Mouse (Mus musculus): ENCODE measurements at regions not wholly inside any gene's neighbourhood (a gene's known extent, or its start where the extent isn't known, plus 50 kb on each side); places are given as distances from the start of the nearest gene placed in this dataset.
A peak's percentile ranks its signal among the peaks of the same experiment; 100 is the strongest.

DNA sequence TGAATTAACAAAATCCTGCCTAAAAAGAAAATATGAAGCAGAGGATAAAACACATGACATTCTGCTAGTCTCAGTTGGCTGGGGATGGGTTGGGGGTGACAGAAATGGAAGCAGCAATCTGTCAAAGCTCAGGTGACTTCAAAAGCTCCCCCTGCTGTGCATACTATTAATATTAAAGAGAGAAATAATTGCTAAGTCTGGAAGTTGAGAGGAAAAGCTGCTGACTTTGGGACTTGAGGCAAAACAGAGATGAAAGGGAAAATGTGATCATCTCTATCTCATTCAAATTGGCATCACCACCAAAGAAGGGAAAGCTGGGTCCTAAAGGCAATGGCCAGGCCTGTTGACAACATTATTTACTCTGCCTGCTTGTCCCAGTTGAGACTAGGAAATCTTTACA is 90.8 kb downstream of the Rpe65 start:
- H3K4me2 ChIP-seq (replicated peaks), result no peak overlapping the region
- 0 out of 2 replicates have a peak, but pooled peaks have one; percentile 49 for ATAC-seq (ENCODE audit: low FRiP score, low read depth)
- H3K9ac ChIP-seq (replicated peaks), result no peak overlapping the region
- H3K36me3 ChIP-seq, result no peaks in the 10 kb centered on the region
- no peak overlapping the region for H3K27ac ChIP-seq (replicated peaks)
- H3K4me3 ChIP-seq, result no peak overlapping the region
- no peaks in the 10 kb centered on the region for H3K9me3 ChIP-seq
- no peaks in the 10 kb centered on the region for H3K27me3 ChIP-seq
- no peaks in the 10 kb centered on the region for H3K4me1 ChIP-seq

DNA sequence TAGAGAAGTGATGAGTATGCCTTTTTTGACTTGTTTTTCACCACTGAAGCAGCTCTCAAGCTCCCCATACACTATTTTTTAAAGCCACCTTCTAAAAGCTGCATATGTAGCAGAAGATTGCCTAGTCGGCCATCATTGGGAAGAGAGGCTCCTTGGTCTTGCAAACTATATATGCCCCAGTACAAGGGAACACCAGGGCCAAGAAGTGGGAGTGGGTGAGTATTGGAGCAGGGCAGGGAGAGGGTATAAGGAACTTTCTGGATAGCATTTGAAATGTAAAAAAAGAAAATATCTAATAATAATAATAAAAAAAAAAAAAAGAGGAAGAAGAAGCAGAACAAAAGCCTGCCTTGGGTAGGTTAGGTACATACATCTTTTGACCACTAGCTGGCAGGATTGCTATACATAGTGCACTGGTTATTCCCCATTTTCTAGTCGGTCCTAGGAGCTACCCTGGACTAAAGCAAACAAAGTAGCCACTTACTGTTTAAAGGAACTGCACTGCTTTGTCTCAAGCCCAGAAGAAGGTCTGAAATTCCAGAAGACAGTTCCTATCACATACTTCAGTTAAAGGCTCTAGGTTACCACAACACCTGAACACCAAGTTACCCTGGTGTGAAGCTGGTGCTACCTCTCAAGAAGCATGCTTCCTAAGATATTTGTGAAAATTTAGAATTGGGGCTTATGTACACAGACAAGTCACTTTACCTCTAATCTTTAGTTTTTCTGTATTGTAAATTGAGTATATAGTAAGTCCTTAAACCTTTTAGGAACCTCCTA is 114.9 kb upstream of the Wls start:
- Histone ChIP-seq H3K4me1 (no peaks in the 10 kb centered on the region), H3K36me3 (no peaks in the 10 kb centered on the region), H3K27me3 (no peaks in the 10 kb centered on the region), H3K4me2 (replicated peaks) (no peak overlapping the region), H3K27ac (replicated peaks) (no peak overlapping the region), H3K9ac (replicated peaks) (no peak overlapping the region), H3K4me3 (no peak overlapping the region), H3K9me3 (no peaks in the 10 kb centered on the region)
- peak; percentile 92 for ATAC-seq (ENCODE audit: low FRiP score, low read depth)
- 41% methylated on average over 2 of the region's 2 CpGs for WGBS

DNA sequence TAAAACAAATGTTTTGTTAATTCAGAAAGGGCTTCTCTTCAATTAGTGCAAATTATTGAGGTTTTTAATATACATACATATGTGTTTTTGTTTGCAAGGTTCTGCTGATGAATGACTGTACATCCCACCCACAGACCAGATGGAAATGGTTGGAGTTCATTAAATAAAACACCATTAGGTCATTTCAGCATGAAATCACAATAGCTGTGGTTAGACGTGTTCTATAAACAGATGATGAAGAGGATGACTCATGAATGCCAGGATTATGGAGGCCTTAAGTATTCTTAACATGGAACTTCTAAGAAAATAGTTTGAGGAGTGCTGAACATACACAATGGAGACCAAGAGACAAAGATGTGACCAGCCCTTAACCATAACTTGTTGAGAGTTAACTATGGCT is 107.3 kb upstream of the Wls start:
- no peaks in the 10 kb centered on the region for H3K9me3 ChIP-seq

DNA sequence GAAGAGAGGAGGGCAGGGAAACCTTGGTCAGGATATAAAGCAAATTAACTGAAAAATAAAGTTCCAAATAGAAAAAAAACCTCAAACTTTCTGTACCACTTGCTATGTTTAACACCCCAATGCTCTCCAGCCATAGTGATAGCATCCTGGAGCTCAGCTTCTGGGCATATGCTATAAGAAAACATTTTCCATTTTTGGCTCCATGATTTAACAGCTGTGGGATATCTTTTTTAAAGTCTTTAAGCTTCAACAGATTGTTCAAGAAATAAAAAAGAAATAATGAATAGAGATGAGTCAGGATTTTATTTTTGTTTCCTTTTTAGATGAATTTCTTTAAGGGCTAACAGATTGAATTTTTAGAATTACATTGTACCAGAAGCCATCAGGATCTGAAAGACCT is 106.3 kb upstream of the Wls start:
- no peak overlapping the region for H3K4me3 ChIP-seq
- H3K9me3 ChIP-seq, result no peaks in the 10 kb centered on the region
- no peak for ATAC-seq (ENCODE audit: low FRiP score, low read depth)
- H3K4me1 ChIP-seq, result no peaks in the 10 kb centered on the region
- H3K27ac ChIP-seq (replicated peaks), result no peak overlapping the region
- no peak overlapping the region for H3K9ac ChIP-seq (replicated peaks)
- no peak overlapping the region for H3K4me2 ChIP-seq (replicated peaks)
- no peaks in the 10 kb centered on the region for H3K36me3 ChIP-seq
- H3K27me3 ChIP-seq, result no peaks in the 10 kb centered on the region

More for the DNA sequence above, 107.3 kb upstream of the Wls start:
- Histone ChIP-seq H3K4me2 (replicated peaks) (no peak overlapping the region), H3K27ac (replicated peaks) (no peak overlapping the region), H3K4me3 (no peak overlapping the region), H3K4me1 (no peaks in the 10 kb centered on the region), H3K9ac (replicated peaks) (no peak overlapping the region), H3K27me3 (no peaks in the 10 kb centered on the region), H3K36me3 (no peaks in the 10 kb centered on the region)
- 64% methylated on average over 1 of the region's 1 CpGs for WGBS
- no peak for ATAC-seq (ENCODE audit: low FRiP score, low read depth)

DNA sequence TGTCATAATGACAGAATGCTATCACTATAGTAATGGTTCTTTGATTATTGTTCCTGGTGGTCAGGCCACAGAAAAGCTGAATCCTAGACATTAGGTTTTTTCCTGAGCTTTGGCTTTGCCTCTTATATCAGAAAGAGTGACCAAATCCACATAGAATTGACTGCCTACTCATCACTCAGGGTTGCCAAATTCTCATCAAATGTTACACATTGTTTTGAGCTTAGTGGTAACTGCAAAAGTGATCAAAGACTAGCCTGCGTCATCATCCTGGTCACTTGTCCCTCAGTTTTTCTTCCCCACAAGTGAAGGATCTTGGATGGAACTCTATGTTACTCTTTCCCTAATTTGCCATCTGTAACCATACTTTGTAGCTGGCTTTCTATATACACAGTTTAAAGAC is 104.9 kb upstream of the Wls start:
- Histone ChIP-seq H3K27ac (replicated peaks) (no peak overlapping the region), H3K9me3 (no peaks in the 10 kb centered on the region), H3K9ac (replicated peaks) (no peak overlapping the region), H3K4me1 (no peaks in the 10 kb centered on the region), H3K4me2 (replicated peaks) (no peak overlapping the region), H3K4me3 (no peak overlapping the region), H3K36me3 (no peaks in the 10 kb centered on the region), H3K27me3 (no peaks in the 10 kb centered on the region)
- no peak for ATAC-seq (ENCODE audit: low FRiP score, low read depth)
- WGBS, result 92% methylated on average over 1 of the region's 1 CpGs

DNA sequence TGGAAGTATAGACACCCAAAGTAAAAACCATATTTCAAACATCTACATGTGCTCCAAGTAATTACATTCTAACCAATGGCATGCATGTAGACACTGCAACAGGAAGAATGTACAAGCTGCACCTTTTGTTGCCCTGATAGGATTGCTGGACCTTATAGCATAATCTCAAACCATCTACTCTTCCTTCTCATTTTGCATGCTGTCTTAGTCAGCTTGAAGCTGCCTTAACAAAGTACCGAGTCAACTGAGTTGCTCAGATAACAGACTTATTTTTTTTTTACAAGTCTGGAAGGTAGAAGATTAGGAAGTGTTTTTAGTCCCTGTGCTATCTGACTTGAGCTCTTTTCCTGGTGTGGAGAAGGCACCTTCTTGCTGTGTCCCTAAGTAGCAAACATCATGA is 103.4 kb upstream of the Wls start:
- Histone ChIP-seq H3K27ac (replicated peaks) (no peak overlapping the region), H3K27me3 (no peaks in the 10 kb centered on the region), H3K9ac (replicated peaks) (no peak overlapping the region), H3K4me1 (no peaks in the 10 kb centered on the region), H3K4me2 (replicated peaks) (no peak overlapping the region), H3K36me3 (no peaks in the 10 kb centered on the region), H3K4me3 (no peak overlapping the region), H3K9me3 (no peaks in the 10 kb centered on the region)
- 68% methylated on average over 1 of the region's 1 CpGs for whole genome bisulfite sequencing
- ATAC-seq (ENCODE audit: low FRiP score, low read depth), result no peak

DNA sequence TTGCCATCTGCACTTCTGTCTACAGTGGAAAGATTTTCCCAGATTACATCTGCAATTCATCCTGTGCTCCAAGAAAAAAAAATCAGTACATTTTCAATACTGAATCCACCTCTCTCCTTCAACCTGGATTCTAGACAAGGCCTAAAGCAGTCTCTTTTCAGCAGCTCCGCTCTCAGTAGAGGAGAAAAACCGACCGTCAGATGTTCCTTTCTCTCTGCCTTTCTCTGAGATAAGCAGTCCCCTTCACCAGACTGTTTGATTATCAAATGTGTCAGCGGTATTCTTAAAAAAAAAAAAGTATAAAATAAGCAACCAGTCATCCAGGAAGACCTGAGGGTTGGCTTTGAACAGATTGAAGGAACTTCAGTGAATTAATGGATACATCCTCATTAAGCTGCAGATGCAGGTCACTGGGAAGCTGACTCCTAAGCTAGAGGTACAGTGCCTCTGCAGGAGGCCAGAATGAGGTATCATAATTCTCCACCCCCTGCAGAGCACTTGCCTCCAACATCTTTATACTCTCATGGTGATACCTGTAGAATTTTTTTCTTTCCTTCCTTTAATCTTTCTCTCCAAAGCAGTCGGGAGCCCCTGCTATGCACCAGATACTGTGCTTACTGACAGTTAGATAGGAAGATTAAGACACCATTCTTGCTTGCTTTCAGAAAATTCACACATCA is 98.7 kb upstream of the Wls start:
- Histone ChIP-seq H3K27ac (replicated peaks) (no peak overlapping the region), H3K9ac (replicated peaks) (no peak overlapping the region), H3K9me3 (no peaks in the 10 kb centered on the region), H3K27me3 (no peaks in the 10 kb centered on the region), H3K36me3 (no peaks in the 10 kb centered on the region), H3K4me3 (no peak overlapping the region), H3K4me2 (replicated peaks) (no peak overlapping the region), H3K4me1 (no peaks in the 10 kb centered on the region)
- 56% methylated on average over 5 of the region's 5 CpGs for WGBS
- ATAC-seq (ENCODE audit: low FRiP score, low read depth), result no peak

DNA sequence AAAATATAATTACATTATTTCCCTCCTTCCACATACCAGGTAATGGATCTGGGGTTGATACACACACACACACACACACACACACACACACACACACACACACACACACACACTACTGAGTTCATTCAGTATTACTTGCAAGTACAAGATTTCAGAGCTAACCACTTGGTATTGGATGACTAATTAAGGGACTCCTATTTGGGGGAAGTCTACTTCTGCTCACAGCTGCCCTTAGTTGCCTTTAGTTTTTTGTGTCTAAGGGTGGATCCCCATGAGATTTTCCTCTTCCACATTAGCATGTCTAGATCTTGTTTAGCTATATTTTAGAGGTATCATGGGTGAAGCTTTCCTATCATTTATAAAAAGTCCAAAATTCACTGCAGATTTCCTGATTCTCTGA is 97.7 kb upstream of the Wls start:
- Histone ChIP-seq H3K9me3 (no peaks in the 10 kb centered on the region), H3K27me3 (no peaks in the 10 kb centered on the region), H3K27ac (replicated peaks) (no peak overlapping the region), H3K36me3 (no peaks in the 10 kb centered on the region), H3K4me2 (replicated peaks) (no peak overlapping the region), H3K4me3 (no peak overlapping the region), H3K4me1 (no peaks in the 10 kb centered on the region), H3K9ac (replicated peaks) (no peak overlapping the region)
- ATAC-seq (ENCODE audit: low FRiP score, low read depth), result no peak

DNA sequence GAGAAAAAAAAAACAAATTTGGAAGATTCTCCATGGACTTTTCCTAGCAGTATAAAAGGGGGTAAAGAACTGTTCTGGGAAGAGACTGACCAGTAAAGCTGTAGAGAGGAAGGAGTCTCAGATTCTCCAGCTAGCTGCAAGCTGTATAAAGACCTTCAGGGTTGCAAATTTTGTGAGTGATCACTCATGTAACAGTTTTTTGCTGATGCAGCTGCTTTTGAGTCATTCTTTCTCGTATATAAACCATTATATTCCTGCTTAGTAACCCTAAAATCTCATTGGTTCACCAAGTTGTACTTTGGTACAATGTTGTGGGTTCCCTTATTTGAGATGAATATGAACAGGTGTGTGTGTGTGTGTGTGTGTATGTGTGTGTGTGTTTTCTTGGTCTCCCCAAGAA is 79.7 kb upstream of the Wls start:
- no peaks in the 10 kb centered on the region for H3K4me1 ChIP-seq
- H3K27ac ChIP-seq (replicated peaks), result no peak overlapping the region
- no peak overlapping the region for H3K9ac ChIP-seq (replicated peaks)
- no peaks in the 10 kb centered on the region for H3K27me3 ChIP-seq
- H3K9me3 ChIP-seq, result no peaks in the 10 kb centered on the region
- 70% methylated on average over 1 of the region's 1 CpGs for WGBS
- no peak overlapping the region for H3K4me3 ChIP-seq
- ATAC-seq (ENCODE audit: low FRiP score, low read depth), result no peak
- H3K4me2 ChIP-seq (replicated peaks), result no peak overlapping the region
- H3K36me3 ChIP-seq, result no peaks in the 10 kb centered on the region

DNA sequence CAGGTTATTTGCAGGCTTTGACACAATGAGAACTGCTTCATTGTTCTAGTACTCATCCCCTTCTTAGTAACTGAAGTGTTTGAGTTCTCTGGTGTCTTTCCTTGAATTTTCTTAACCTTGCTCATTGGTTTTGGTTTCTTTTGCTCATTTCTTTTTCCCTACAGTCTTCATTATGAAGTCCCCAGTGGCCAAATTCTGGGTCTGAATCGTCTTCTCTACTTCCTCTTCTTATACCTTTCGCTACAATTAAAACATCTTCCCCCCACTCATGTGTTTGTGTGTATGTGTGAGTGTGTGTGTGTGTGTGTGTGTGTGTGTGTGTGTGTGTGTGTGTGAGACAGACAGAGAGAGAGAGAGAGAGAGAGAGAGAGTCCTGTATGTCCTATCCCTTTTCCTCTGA is 79.2 kb upstream of the Wls start:
- Histone ChIP-seq H3K4me1 (no peaks in the 10 kb centered on the region), H3K4me3 (no peak overlapping the region), H3K27ac (replicated peaks) (no peak overlapping the region), H3K9me3 (no peaks in the 10 kb centered on the region), H3K36me3 (no peaks in the 10 kb centered on the region), H3K27me3 (no peaks in the 10 kb centered on the region), H3K4me2 (replicated peaks) (no peak overlapping the region), H3K9ac (replicated peaks) (no peak overlapping the region)
- ATAC-seq (ENCODE audit: low FRiP score, low read depth), result no peak
- 98% methylated on average over 2 of the region's 2 CpGs for WGBS

DNA sequence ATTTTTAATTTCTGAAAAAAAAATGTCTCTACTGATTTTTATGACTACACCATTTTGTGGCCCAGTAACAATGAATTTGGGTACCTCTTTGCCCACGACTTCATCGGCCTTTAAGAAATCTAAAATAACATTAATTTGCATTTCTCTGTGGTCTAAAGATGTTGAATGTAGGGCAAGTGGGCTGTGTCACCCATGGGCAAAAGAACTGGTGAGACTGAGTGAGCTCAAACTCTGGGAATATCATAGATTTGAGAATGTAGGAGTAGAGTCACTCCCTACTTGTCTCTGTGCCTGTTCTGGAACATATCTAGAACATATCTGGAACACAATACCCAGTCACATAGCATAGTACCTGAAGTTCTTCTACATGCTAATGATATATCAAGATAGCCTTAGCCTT is 78.5 kb upstream of the Wls start:
- no peak overlapping the region for H3K27ac ChIP-seq (replicated peaks)
- 93% methylated on average over 2 of the region's 2 CpGs for WGBS
- H3K4me2 ChIP-seq (replicated peaks), result no peak overlapping the region

DNA sequence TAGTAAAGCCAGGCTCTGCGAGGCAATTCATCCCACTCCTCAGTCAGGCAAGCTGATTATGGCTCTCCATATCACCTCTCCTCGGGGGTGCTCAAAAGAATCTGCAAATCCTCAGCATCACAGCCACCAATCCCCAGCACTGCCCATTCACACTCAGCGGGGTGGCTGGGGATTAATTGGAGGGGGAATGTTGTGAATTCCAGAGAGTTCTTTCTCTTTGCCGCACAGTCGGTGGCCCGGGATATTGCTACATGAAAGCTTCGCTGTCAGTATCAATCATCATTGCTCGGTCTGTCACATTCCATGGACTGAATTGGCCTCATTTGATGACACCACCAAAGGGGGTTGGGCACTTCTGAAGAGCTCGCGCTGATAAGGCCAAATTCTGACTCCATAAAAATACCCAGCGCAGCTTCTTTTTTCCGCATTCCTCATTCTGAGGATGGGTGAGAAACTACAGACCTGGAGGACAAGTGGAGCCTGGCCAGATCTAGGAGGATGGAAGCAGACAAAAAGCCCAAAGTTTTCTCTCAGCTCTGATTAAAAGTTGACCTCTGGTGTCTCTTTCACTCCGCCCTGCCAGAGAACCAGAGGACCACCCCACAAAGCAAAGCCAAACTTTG is 57.1 kb upstream of the Wls start:
- Histone ChIP-seq H3K4me2 (replicated peaks) (peak overlapping the region; percentile 26), H3K27ac (replicated peaks) (peak overlapping the region; percentile 30), H3K4me3 (no peak overlapping the region), H3K9ac (replicated peaks) (no peak overlapping the region), H3K36me3 (no peaks in the 10 kb centered on the region), H3K4me1 (peaks cover 11% of the 10 kb centered on the region), H3K27me3 (no peaks in the 10 kb centered on the region), H3K9me3 (no peaks in the 10 kb centered on the region)
- peak; percentile 91 for ATAC-seq (ENCODE audit: low FRiP score, low read depth)
- WGBS, result 2% methylated on average over 13 of the region's 13 CpGs

More for the DNA sequence above, 78.5 kb upstream of the Wls start:
- Histone ChIP-seq H3K4me1 (no peaks in the 10 kb centered on the region), H3K9ac (replicated peaks) (no peak overlapping the region), H3K36me3 (no peaks in the 10 kb centered on the region), H3K9me3 (no peaks in the 10 kb centered on the region), H3K27me3 (no peaks in the 10 kb centered on the region), H3K4me3 (no peak overlapping the region)
- no peak for ATAC-seq (ENCODE audit: low FRiP score, low read depth)

Data from midbrain, embryonic 12.5 days (tissue).